Mouse (Mus musculus): ENCODE results near the gene Fbxl19. TPM values are rescaled to one million over a fixed set of nuclear protein-coding genes. Genes with fewer than 3 reads are reported as not detected.
"Not testable (repeated sequence)": the region's sequence is repeated elsewhere in the genome, so short reads cannot be mapped to it uniquely, and the experiment has no call there.

Fbxl19 gene
- total RNA-seq, 1 experiment from 2014 or later = 18.5 TPM

DNA sequence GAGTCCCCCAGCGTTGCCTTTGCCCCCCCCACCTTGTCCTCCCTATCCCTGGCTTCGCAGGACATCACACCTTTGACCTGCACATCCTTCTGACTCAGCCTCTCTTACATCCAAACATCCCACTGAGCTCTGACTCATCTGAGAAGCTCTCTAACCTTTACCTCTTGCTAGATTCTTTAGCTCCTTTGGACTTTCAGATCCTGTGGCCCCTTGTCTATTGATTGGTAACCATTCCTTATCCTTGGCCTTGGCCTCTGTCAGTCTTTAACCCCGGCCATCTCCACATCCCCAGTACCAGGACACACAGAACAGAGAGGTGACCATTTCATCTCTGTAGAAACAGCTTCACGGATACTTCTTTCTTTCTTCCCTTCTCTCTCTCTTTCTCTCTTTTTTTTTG lies 14.2 kb upstream of the Fbxl19 start:
- DNase-seq = no peak

- DNase-seq = not testable (repeated sequence)
These were observed 12.3 kb upstream of the Fbxl19 start, which contains the start of gene Ctf2 for GRCm38 (mm10) chr7:127732066-127732465. TSS of gene Ctf2 (minus strand) at chr7:127732166.

GRCm38 (mm10) chr7:127745251-127745651 lies 908 bp downstream of the Fbxl19 start:
- DNase-seq = peak; percentile 82

GRCm38 (mm10) chr7:127745652-127746493 lies 1.5 kb downstream of the Fbxl19 start:
- DNase-seq = peak; percentile 86

DNA sequence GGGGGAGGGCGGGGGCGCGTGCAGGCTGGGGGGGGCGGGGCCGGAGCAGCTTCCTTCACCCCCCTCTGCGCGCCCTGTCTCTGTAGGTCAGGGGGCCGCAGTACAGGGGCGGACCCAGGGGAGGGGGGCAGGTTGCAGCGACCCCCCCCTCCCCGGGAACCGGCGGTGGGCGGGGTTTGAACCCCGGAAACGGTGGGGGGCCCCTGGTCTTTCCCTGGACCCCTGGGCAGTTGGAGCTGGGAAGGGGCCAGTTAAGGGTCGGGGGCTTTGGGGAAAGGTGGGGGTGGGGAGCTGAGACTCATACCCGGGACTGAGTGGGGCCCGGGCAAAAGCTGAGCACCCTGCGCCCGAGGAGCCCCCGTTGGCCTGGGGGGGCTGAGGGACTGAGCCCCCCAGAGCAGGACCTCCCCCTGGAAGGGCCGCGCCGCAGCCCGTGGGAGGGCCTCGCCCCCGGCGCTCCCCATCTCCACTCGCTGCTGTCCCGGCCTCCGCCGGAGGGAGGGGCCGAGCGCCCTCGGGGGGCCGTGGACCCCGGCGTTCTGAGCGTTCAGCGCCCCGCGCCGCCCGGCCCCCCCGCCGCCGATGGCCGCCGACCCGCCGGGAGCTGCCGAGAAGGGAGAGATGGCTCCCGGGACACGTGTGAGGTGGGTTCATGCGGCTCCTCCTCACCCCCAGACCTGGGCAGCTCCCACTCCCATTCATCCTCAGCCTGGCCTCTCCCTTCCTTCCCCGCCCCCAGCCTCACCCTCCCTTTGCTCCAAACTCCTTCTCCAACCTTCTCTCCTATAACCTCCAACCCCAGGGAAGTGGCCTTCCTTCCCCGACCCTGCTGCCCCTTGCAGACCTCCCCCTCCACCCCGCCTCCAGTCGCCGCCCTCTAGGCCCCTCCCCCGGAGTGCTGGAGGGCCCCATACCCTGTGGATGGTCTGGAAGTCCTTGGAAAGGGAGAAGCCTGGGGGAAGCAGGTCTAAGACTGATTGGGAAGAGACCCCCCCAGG lies 2.5 kb downstream of the Fbxl19 start:
- no peak for DNase-seq

- no peak for DNase-seq
These were observed 3.4 kb downstream of the Fbxl19 start for GRCm38 (mm10) chr7:127747559-127748234.

GRCm38 (mm10) chr7:127748235-127748560 lies 3.9 kb downstream of the Fbxl19 start:
- no peak for DNase-seq

DNA sequence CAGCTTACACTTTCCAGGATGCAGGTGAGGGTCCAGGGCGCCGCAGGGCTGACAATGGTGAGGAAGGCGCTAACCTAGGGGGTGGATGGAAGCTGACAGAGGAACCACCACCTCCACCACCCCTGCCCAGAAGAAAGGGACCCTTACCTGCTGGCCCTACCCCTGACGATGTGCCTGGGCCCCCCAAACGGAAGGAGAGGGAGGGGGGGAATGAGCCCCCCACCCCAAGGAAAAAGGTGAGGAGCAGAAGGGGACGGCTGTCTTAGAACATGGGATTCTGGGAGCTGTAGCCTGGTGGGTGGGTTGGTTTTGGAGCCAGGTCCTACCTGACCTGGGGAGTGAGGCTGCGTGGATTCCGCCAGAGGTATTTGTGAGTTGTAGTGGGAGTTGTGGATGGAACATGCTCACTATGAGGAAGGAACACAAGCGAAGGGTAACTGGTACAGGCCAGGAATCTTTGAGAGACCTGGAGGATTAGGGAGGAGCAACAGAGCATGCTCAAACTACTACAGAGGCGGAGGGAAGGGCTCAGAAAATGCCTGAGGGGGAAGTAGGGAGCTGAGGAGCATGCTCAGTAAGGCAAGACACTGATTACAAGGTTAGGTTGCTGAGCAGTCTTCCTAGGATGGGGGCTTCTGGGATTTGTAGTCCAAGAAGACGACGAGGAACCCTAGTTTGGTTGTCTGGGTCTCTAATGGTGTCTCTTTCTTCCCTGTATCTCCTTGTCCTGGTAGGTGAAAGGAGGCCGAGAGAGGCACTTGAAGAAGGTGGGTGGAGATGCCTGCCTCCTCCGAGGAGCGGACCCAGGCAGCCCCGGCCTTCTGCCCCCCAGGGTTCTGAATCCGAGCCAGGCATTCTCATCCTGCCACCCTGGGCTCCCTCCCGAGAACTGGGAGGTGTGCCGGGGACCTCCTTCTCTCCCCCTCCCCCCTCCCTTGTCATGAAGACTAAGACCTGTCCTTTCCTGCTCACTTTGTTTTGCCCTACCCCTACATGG lies 6.1 kb downstream of the Fbxl19 start:
- no peak for DNase-seq

GRCm38 (mm10) chr7:127751619-127752018 lies 7.3 kb downstream of the Fbxl19 start:
- DNase-seq = no peak

DNA sequence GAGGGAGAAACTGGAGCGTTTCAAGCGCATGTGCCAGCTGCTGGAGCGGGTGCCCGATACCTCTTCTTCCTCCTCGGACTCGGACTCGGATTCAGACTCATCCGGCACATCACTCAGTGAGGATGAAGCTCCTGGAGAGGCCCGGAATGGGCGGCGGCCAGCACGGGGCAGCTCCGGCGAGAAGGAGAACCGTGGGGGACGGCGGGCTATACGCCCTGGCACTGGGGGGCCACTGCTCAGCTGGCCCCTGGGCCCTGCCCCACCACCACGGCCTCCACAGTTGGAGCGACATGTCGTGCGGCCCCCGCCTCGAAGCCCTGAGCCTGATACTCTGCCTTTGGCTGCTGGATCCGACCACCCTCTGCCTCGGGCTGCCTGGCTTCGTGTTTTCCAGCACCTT lies 7.7 kb downstream of the Fbxl19 start:
- no peak for DNase-seq

DNA sequence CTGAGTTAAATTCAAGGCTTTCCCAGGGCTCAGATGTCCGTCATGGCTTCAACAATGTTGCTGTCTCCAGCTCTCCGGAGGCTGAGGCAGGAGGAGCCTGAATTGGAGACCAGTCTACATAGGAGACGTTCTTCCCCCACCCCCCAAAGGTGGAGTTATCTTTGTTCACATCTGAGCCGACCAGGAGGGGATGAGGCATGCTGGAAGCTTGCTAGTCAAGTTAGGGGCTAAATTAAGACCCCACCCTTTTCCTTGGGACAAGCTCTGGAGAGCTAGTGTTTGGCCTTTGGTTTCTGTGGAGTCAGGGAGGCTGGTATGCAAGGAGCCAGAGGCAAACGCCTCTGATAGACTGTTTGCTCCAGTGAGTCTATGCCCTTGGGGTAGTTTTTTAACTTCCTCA lies 8.8 kb downstream of the Fbxl19 start:
- no peak for DNase-seq

DNA sequence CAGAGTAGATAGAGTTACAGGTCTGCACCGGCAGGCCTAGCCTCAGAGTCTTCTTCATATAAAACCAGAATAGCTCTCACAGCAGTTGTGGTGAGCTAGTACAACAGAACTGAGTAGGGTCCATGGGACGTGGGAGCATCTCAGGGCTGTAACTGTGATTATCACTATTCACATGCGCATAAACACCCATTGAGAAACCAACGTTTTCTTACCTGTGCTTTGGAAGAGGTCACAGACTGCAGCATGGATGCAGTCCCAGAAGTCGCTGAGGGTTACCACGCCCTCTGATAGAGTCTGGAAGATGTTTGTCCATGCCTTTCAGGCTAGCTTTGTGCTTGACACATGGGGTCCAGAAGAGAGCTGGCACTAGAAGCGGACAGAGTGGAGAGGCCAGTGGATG lies 9.4 kb downstream of the Fbxl19 start:
- no peak for DNase-seq

DNA sequence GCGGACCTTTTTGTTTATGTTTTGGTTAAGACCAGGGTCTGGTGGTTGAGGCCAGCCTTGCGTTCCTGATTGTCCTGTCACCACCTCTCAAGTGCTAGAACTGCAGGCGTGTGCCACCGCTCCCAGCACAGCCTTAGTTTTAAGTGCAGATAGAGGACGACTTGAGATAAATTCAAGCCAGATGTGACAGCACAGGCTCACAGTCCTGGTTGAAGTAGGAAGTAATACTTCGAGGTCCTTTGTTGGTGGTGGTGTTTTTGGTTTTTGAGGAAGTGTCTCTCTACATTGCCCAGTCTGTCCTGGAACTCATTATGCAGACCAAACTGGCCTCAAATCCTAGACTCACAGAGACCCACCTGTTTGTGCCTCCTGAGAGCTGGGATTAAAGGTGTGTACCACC lies 15.4 kb downstream of the Fbxl19 start:
- no peak for DNase-seq

GRCm38 (mm10) chr7:127760478-127760877 lies 16.1 kb downstream of the Fbxl19 start:
- no peak for DNase-seq

- peak; percentile 67 for DNase-seq
These were observed 16.7 kb downstream of the Fbxl19 start for GRCm38 (mm10) chr7:127761026-127761425.

GRCm38 (mm10) chr7:127763642-127764041 lies 19.3 kb downstream of the Fbxl19 start:
- no peak for DNase-seq

- no peak for DNase-seq
These were observed 21.4 kb downstream of the Fbxl19 start for GRCm38 (mm10) chr7:127765756-127766155.

- no peak for DNase-seq
These were observed 22.7 kb downstream of the Fbxl19 start for GRCm38 (mm10) chr7:127766851-127767609.

- DNase-seq = no peak
These were observed 23.5 kb downstream of the Fbxl19 start for GRCm38 (mm10) chr7:127767671-127768345.

Measured in adrenal gland, postnatal 25 days (tissue).